Mouse (Mus musculus) intestine, embryonic 15.5 days (tissue): ENCODE data around the gene Dis3l2. TPM values are rescaled to one million over a fixed set of nuclear protein-coding genes. Genes with fewer than 3 reads are reported as not detected.

Experiments used
- ATAC-seq: fragments of 200-750 bp; cut with Nextera tagmentation; 2 replicates; pipeline ENCODE4 v1.8.0; 2017; ENCODE audit warnings: moderate TSS enrichment, moderate library complexity
- H3K27ac ChIP-seq: fragments of 300-500 bp; sonication (generic); 2 replicates; pipeline ENCODE4 v1.5.1; 2015; ENCODE audit warnings: mild to moderate bottlenecking, inconsistent platforms
- H3K27me3 ChIP-seq: fragments of 300-500 bp; sonication (generic); replicated peaks from 2 replicates; pipeline ENCODE4 v1.6.1; 2015; ENCODE audit warnings: inconsistent platforms
- H3K36me3 ChIP-seq: fragments of 300-500 bp; sonication (generic); 2 replicates; pipeline ENCODE4 v1.6.1; 2015; ENCODE audit warnings: inconsistent platforms
- H3K4me1 ChIP-seq: fragments of 300-500 bp; sonication (generic); replicated peaks from 2 replicates; pipeline ENCODE4 v1.6.1; 2015; ENCODE audit warnings: inconsistent platforms
- H3K4me2 ChIP-seq: fragments of 300-500 bp; sonication (generic); replicated peaks from 2 replicates; pipeline ENCODE4 v1.6.1; 2015; ENCODE audit warnings: mild to moderate bottlenecking, inconsistent platforms
- H3K4me3 ChIP-seq: fragments of 300-500 bp; sonication (generic); replicated peaks from 2 replicates; pipeline ENCODE4 v1.5.1; 2015; ENCODE audit warnings: inconsistent platforms
- H3K9ac ChIP-seq: fragments of 300-500 bp; sonication (generic); 2 replicates; pipeline ENCODE4 v1.6.1; 2015; ENCODE audit warnings: inconsistent platforms
- H3K9me3 ChIP-seq: fragments of 300-500 bp; sonication (generic); 2 replicates; pipeline ENCODE4 v1.6.1; 2016; ENCODE audit warnings: inconsistent platforms
- WGBS: fragments of 180-500 bp; shearing (Covaris S2); methylation state at CpG from one replicate; pipeline ENCODE4 v1.1.7; 2015; 5-methylcytosine and 5-hydroxymethylcytosine counted together
- polyA plus RNA-seq: library from polyadenylated mRNA; unstranded; fragments of >200 nt; fragmentation: Nextera tagmentation; extraction: Ambion mirVana; gene quantifications from 2 replicates; pipeline ENCODE4 v1.2.1, GENCODE M21; 2015

Dis3l2 gene
- polyA plus RNA-seq, 1 experiment from 2014 or later = 20.7 TPM

DNA sequence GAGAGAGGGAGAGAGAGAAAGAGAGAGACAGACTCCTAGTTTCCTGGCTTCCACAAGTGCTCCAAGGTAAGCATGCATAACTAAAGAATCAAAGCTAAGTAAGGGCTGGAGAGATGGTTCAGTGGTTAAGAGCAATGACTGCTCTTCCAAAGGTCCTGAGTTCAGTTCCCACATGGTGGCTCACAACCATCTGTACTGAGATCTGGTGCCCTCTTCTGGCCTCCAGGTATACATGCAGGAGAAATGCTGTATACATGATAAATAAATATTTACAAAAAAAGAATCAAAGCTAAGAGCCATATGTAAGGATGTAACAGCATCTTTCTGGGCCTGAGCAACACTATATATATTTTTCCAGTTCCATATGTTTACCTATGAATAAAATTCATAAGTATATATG, 357.3 kb downstream of the Dis3l2 start:
- Histone ChIP-seq H3K27me3 (no peaks in the 10 kb centered on the region), H3K4me2 (no peak overlapping the region), H3K4me3 (no peak overlapping the region), H3K9me3 (no peaks in the 10 kb centered on the region), H3K4me1 (no peaks in the 10 kb centered on the region), H3K27ac (no peak overlapping the region), H3K9ac (no peak overlapping the region), H3K36me3 (no peaks in the 10 kb centered on the region)
- no peak for ATAC-seq

DNA sequence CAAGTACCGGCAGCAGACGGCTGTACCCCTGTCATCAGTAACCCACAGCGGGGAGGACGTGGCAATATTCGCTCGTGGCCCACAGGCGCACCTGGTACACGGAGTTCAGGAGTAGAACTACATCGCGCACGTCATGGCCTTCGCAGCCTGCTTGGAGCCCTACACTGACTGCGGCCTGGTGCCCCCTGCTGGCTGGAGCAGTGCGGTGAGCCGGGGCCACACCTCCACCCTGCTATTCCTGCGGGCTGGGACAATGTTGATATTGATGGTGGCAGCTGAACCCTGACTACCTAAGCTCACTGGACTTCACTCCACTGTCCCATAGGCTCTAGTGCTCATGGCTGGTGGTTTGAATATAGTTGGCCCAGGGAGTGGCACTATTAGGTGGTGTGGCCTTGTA, 367.1 kb downstream of the Dis3l2 start:
- peak; percentile 52; the same call in 1 of the 2 replicates for ATAC-seq
- H3K9ac ChIP-seq = no peak overlapping the region
- H3K4me2 ChIP-seq = no peak overlapping the region
- no peaks in the 10 kb centered on the region for H3K36me3 ChIP-seq
- H3K9me3 ChIP-seq = no peaks in the 10 kb centered on the region
- WGBS = 53% methylated on average over 16 of the region's 16 CpGs
- H3K27me3 ChIP-seq = no peaks in the 10 kb centered on the region
- H3K27ac ChIP-seq = no peak overlapping the region
- H3K4me1 ChIP-seq = 0 out of 2 replicates have a peak, but pooled peaks cover 3% of the 10 kb centered on the region
- no peak overlapping the region for H3K4me3 ChIP-seq

DNA sequence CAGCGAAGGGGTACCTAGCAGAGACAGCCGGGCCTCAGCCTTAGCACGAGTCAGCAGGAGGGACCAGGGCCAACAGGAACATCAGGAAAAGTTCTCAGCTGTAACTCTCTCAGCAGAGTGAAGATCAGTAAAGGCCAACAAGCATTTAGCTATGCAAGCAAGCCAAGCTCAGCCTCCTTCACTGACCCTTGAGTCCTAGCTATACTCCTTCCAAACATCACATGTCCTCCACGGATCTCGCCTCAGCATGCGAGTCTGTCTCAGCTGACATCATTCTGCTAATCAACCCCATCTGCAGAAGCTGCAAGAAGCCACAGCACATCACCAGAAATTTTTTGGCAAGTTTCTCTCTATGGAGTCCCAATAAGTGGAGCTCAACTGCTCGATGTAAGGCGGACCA, 370.2 kb downstream of the Dis3l2 start:
- H3K4me1 ChIP-seq = no peaks in the 10 kb centered on the region
- H3K27ac ChIP-seq = no peak overlapping the region
- no peak overlapping the region for H3K9ac ChIP-seq
- WGBS = 84% methylated on average over 8 of the region's 8 CpGs
- no peaks in the 10 kb centered on the region for H3K27me3 ChIP-seq
- no peak for ATAC-seq
- H3K4me3 ChIP-seq = no peak overlapping the region
- no peaks in the 10 kb centered on the region for H3K9me3 ChIP-seq
- no peaks in the 10 kb centered on the region for H3K36me3 ChIP-seq
- H3K4me2 ChIP-seq = no peak overlapping the region

DNA sequence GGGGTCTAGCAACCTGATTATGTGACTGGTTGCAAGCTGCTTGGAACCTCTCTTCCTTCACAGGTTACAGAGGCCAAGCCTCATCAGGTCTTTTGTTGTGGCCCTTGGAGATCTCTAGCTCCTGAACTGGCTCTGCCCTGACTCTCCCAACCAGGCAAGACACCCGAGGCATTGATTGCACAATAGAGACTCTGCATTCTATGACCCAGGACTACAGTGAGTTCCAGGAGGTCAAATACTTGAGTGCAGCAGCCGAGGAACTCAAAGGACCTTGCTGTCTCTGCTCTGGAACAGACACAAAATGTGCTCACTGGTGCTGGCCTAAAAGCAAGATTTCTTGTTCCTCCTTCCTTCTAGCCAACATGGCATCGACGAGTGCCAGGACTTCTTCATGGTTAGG, 382.6 kb downstream of the Dis3l2 start:
- Histone ChIP-seq H3K4me3 (no peak overlapping the region), H3K27me3 (no peaks in the 10 kb centered on the region), H3K36me3 (no peaks in the 10 kb centered on the region), H3K9me3 (no peaks in the 10 kb centered on the region), H3K9ac (no peak overlapping the region), H3K27ac (no peak overlapping the region), H3K4me2 (no peak overlapping the region), H3K4me1 (no peaks in the 10 kb centered on the region)
- ATAC-seq = no peak
- WGBS = 57% methylated on average over 4 of the region's 4 CpGs

DNA sequence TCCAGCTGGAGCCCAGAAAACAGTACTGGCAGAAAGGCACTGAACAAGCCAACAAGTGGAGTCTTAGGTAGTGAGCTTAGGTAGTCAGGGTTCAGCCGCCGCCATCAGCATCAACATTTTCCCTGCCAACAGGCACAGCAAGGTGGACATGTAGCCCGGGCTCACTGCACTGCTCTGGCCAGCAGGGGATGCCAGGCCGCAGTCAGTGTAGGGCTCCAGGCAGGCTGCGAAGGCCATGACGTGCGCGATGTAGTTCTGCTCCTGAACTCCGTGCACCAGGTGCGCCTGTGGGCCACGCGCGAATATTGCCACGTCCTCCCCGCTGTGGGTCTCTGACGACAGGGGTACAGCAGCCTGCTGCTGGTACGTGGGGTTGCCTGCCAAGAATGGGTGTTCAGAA, 383.4 kb downstream of the Dis3l2 start:
- Histone ChIP-seq H3K4me1 (no peaks in the 10 kb centered on the region), H3K9ac (no peak overlapping the region), H3K27ac (no peak overlapping the region), H3K36me3 (no peaks in the 10 kb centered on the region), H3K9me3 (no peaks in the 10 kb centered on the region), H3K4me2 (no peak overlapping the region), H3K27me3 (no peaks in the 10 kb centered on the region), H3K4me3 (no peak overlapping the region)
- WGBS = 72% methylated on average over 17 of the region's 17 CpGs
- ATAC-seq = no peak

DNA sequence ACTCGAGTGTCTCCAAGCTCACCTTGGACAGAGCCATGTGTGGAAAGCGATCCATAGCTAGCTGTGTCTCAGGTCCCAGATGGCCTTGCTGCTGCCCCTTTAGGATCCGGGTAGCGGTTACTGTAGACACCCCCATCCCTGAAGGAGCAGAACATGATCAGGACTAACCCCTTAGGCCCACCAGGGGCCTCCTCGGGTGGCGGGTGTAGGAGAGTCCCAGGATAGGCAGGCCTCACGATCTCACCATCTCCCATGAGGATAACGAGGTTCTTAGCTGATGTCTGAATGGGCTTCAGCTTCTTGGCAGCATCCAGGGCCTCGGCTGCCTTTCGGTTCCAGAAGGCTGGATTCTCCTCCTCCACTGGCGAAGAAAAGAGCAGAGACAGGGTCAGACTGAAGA, 385.6 kb downstream of the Dis3l2 start:
- H3K27me3 ChIP-seq = no peaks in the 10 kb centered on the region
- no peaks in the 10 kb centered on the region for H3K36me3 ChIP-seq
- H3K9me3 ChIP-seq = no peaks in the 10 kb centered on the region
- H3K4me3 ChIP-seq = no peak overlapping the region
- H3K27ac ChIP-seq = no peak overlapping the region
- no peaks in the 10 kb centered on the region for H3K4me1 ChIP-seq
- no peak overlapping the region for H3K9ac ChIP-seq
- ATAC-seq = no peak
- 93% methylated on average over 11 of the region's 11 CpGs for WGBS
- H3K4me2 ChIP-seq = no peak overlapping the region

DNA sequence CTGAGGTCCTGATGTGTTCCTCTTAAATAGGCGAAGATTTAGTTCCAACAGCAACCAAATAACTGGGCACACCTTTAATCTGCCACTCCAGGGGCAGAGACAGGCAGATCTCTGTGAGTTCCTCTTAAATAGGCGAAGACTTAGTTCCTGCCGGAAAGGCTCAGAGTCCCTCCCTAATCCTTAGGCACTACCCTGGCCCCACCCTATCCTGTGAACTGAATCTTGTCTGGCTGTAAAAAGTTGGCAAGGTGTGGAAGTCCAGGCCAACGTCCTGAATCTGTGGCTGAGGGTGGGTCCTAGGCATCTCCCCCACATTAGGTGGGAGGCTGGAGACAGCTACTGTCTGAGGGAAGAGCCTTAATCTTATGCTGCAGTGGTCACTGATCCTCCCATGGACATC, 386.2 kb downstream of the Dis3l2 start, which contains the start of gene Alppl2:
Gene Alppl2, minus strand, starts transcription at position 101 of the 400 bp plus-strand sequence.
- H3K27ac ChIP-seq = no peak within 1 kb of the TSS
- ATAC-seq = no peak
- no peaks in the 10 kb centered on the region for H3K27me3 ChIP-seq
- WGBS = 66% methylated on average over 4 of the region's 4 CpGs
- H3K4me2 ChIP-seq = no peak within 1 kb of the TSS
- no peak within 1 kb of the TSS for H3K9ac ChIP-seq
- no peaks in the 10 kb centered on the region for H3K4me1 ChIP-seq
- no peak within 1 kb of the TSS for H3K4me3 ChIP-seq
- no peaks in the 10 kb centered on the region for H3K9me3 ChIP-seq
- no peaks in the 10 kb centered on the region for H3K36me3 ChIP-seq

DNA sequence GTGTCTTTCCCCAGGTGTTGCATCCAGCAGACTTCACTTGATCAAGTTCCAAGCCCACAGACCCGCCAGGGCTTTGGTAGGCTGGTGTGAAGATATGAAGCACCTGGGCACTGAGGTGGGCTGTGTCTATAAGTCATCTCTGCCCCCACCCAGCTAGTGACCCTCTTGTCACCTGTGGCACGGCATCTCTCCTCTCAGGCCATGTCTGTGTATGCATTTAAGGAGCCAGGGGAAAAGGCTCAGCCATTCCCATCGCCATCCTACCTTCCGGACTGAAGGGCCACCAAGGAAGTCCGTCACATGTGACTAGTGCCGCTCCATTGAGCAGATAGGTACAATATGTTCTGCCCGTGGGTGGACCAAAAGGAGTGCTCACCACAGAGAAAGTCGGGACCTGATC, 392.0 kb downstream of the Dis3l2 start:
- no peak overlapping the region for H3K4me3 ChIP-seq
- no peak for ATAC-seq
- WGBS = 82% methylated on average over 8 of the region's 8 CpGs

DNA sequence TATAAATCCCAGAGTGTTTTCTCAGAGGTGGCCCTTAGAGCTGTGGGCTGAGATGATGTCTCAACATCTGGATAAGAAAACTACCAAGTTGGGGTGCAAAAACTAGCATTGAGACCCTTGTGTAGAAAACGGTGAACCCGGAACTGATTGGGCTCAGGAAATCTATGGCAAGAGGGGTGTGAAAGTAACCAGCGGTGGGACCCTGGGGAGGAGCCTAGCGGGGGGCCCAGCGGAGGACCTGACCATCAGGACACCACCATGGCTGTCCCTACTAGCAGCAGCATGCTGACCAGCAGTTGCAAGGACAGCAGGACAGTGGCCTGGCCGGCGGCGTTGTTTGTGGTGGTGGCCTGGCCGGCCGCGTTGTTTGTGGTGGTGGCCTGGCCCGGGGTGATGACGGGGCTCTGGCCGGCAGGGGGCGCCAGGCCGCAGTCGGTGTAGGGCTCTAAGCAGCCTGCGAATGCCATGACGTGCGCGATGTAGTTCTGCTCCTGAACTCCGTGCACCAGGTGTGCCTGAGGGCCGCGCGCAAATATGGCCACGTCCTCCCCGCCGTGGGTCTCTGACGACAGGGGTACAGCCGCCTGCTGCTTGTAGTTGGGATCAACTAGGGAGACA, 394.9 kb downstream of the Dis3l2 start:
- peak; percentile 42; the same call in 1 of the 2 replicates for ATAC-seq
- 0 out of 2 replicates have a peak, but pooled peaks cover 8% of the 10 kb centered on the region for H3K27me3 ChIP-seq
- WGBS = 16% methylated on average over 30 of the region's 30 CpGs

More for the DNA sequence above, 392.0 kb downstream of the Dis3l2 start:
- H3K27me3 ChIP-seq = 0 out of 2 replicates have a peak, but pooled peaks cover 8% of the 10 kb centered on the region
- no peak overlapping the region for H3K9ac ChIP-seq
- H3K4me1 ChIP-seq = no peaks in the 10 kb centered on the region
- no peaks in the 10 kb centered on the region for H3K36me3 ChIP-seq
- H3K27ac ChIP-seq = no peak overlapping the region
- no peak overlapping the region for H3K4me2 ChIP-seq
- no peaks in the 10 kb centered on the region for H3K9me3 ChIP-seq

More for the DNA sequence above, 394.9 kb downstream of the Dis3l2 start:
- Histone ChIP-seq H3K4me3 (no peak overlapping the region), H3K4me1 (no peaks in the 10 kb centered on the region), H3K9ac (no peak overlapping the region), H3K9me3 (no peaks in the 10 kb centered on the region), H3K36me3 (no peaks in the 10 kb centered on the region), H3K4me2 (peak overlapping the region; percentile 33), H3K27ac (no peak overlapping the region)

Other genes starting within 250 kb of the Dis3l2 start
- 2,151 and 2,475 TPM in 2 replicates for gene Ptma, start 177.1 kb upstream of the Dis3l2 start, polyA plus RNA-seq
- gene Pde6d, start 121.2 kb upstream of the Dis3l2 start, polyA plus RNA-seq = 45.8 and 56.6 TPM in 2 replicates
- gene Cops7b, start 120.9 kb upstream of the Dis3l2 start, polyA plus RNA-seq = 32.3 and 33.0 TPM in 2 replicates
- 0.43 and 0.64 TPM in 2 replicates for gene Nppc, start 33.2 kb upstream of the Dis3l2 start, polyA plus RNA-seq